Mouse (Mus musculus) intestine, embryonic 15.5 days (tissue): ENCODE data around the gene Palld. TPM values are rescaled to one million over a fixed set of nuclear protein-coding genes. Genes with fewer than 3 reads are reported as not detected.
A peak's percentile ranks its signal among the peaks of the same experiment; 100 is the strongest.

ENCODE experiments used
- ATAC-seq: fragments of 200-750 bp; cut with Nextera tagmentation; 2 replicates; pipeline ENCODE4 v1.8.0; 2017; ENCODE audit warnings: moderate TSS enrichment, moderate library complexity
- H3K27ac ChIP-seq: fragments of 300-500 bp; sonication (generic); 2 replicates; pipeline ENCODE4 v1.5.1; 2015; ENCODE audit warnings: mild to moderate bottlenecking, inconsistent platforms
- H3K27me3 ChIP-seq: fragments of 300-500 bp; sonication (generic); replicated peaks from 2 replicates; pipeline ENCODE4 v1.6.1; 2015; ENCODE audit warnings: inconsistent platforms
- H3K36me3 ChIP-seq: fragments of 300-500 bp; sonication (generic); 2 replicates; pipeline ENCODE4 v1.6.1; 2015; ENCODE audit warnings: inconsistent platforms
- H3K4me1 ChIP-seq: fragments of 300-500 bp; sonication (generic); replicated peaks from 2 replicates; pipeline ENCODE4 v1.6.1; 2015; ENCODE audit warnings: inconsistent platforms
- H3K4me2 ChIP-seq: fragments of 300-500 bp; sonication (generic); replicated peaks from 2 replicates; pipeline ENCODE4 v1.6.1; 2015; ENCODE audit warnings: mild to moderate bottlenecking, inconsistent platforms
- H3K4me3 ChIP-seq: fragments of 300-500 bp; sonication (generic); replicated peaks from 2 replicates; pipeline ENCODE4 v1.5.1; 2015; ENCODE audit warnings: inconsistent platforms
- H3K9ac ChIP-seq: fragments of 300-500 bp; sonication (generic); 2 replicates; pipeline ENCODE4 v1.6.1; 2015; ENCODE audit warnings: inconsistent platforms
- H3K9me3 ChIP-seq: fragments of 300-500 bp; sonication (generic); 2 replicates; pipeline ENCODE4 v1.6.1; 2016; ENCODE audit warnings: inconsistent platforms
- whole genome bisulfite sequencing: fragments of 180-500 bp; shearing (Covaris S2); methylation state at CpG from one replicate; pipeline ENCODE4 v1.1.7; 2015; 5-methylcytosine and 5-hydroxymethylcytosine counted together
- polyA plus RNA-seq: library from polyadenylated mRNA; unstranded; fragments of >200 nt; fragmentation: Nextera tagmentation; extraction: Ambion mirVana; gene quantifications from 2 replicates; pipeline ENCODE4 v1.2.1, GENCODE M21; 2015

Palld gene
- polyA plus RNA-seq, 1 experiment from 2014 or later = 81.9 TPM

DNA sequence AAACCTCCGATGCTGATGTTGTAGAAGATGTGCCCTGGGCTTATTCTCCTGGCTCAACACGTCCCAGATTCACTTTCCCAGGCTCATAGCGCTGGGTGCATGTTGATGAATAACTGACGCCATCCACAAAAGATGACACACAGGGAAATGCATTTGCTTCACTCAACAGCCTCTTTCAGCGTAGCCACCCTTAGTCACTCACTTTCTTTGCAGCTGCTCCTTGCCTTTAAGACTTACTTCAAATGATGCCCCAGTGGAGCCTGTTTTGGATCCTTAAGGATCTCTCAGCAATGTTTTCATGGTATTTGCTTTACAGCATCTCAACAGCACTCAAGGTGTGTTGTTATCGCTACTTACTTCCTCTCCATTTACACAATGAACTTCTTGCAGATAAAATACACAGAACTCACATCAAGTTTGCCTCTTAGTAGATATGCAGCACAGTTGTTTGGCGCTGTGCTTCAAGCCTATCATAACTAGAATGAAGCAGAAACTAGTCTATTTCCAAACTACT is 105.9 kb downstream of the Palld start:
- H3K27me3 ChIP-seq = no peaks in the 10 kb centered on the region
- no peak overlapping the region for H3K4me3 ChIP-seq
- H3K9me3 ChIP-seq = no peaks in the 10 kb centered on the region
- no peaks in the 10 kb centered on the region for H3K4me1 ChIP-seq
- H3K9ac ChIP-seq = no peak overlapping the region
- ATAC-seq = no peak
- WGBS = 84% methylated on average over 7 of the region's 7 CpGs
- no peaks in the 10 kb centered on the region for H3K36me3 ChIP-seq
- H3K27ac ChIP-seq = no peak overlapping the region
- no peak overlapping the region for H3K4me2 ChIP-seq

DNA sequence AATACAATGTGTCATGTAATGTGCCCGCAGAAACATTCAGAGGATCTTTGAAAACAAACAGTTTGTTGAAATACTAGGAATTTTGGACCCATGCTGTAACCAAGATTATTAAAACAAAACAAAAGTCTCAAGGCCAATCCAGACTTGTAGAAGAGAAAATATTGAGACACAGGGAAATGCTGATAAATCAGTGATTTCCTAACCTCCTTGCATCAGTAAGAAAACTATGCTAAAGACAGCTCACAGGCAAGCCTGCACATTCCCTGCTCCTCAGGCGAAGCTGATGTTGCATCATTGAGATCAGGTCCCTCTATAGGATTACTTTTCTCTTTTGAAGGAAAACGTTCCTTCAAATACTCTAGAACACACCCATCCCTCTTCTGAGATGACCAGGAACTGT is 112.5 kb downstream of the Palld start:
- H3K9me3 ChIP-seq = no peaks in the 10 kb centered on the region
- H3K4me3 ChIP-seq = no peak overlapping the region
- no peaks in the 10 kb centered on the region for H3K27me3 ChIP-seq
- no peaks in the 10 kb centered on the region for H3K36me3 ChIP-seq
- no peak overlapping the region for H3K27ac ChIP-seq
- ATAC-seq = no peak
- 80% methylated on average over 3 of the region's 3 CpGs for WGBS
- no peak overlapping the region for H3K9ac ChIP-seq
- H3K4me1 ChIP-seq = no peaks in the 10 kb centered on the region
- H3K4me2 ChIP-seq = no peak overlapping the region

DNA sequence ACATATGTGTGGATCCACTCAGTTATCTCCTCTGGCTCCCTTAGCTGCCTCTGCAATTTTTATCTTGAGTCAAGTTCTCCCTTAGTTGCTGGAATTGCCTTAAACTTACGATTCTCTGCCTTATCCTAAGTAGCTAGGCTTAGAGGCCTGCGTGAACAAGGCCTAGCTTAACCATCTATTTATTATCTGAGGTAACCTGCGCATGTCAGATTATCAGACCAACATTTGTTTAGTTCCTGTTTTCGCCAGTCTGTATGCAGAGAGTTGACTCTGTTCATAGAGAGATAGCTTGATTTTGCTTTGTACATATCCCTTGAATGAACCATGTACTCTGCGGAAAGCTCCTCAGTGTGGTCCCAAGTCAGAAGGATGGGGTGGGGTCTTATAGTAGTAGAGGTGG is 113.2 kb downstream of the Palld start:
- 91% methylated on average over 5 of the region's 5 CpGs for WGBS
- no peak overlapping the region for H3K27ac ChIP-seq
- no peak for ATAC-seq
- H3K36me3 ChIP-seq = no peaks in the 10 kb centered on the region
- no peaks in the 10 kb centered on the region for H3K4me1 ChIP-seq
- H3K4me3 ChIP-seq = no peak overlapping the region
- H3K9ac ChIP-seq = no peak overlapping the region
- no peak overlapping the region for H3K4me2 ChIP-seq
- H3K9me3 ChIP-seq = no peaks in the 10 kb centered on the region
- H3K27me3 ChIP-seq = no peaks in the 10 kb centered on the region

DNA sequence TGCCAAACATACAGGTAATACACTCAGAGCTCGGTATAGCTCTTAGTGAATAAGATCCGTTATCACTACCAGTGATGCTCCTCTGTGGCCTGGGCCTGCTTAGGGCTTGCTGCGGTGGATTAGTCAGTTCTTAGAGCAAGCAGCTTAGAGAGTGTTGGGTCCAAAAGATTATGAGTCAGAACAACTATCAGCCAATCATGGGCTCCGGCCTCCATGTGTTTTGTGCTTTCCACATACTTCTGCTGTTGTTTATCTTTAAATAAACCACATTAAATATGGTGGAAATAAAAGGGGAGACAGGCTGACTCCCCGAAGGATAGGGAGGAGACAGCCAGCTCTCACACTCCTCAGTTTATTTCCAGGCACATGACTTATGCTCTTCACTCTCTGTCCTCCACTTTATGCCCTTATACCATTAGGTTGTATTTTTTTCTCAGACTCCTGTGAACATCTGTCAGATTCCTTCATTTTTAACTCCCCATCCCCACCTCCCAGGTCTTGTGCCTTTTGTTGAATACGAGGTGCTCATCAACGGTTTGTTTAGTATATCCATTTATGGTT is 119.5 kb downstream of the Palld start:
- 77% methylated on average over 7 of the region's 7 CpGs for WGBS

DNA sequence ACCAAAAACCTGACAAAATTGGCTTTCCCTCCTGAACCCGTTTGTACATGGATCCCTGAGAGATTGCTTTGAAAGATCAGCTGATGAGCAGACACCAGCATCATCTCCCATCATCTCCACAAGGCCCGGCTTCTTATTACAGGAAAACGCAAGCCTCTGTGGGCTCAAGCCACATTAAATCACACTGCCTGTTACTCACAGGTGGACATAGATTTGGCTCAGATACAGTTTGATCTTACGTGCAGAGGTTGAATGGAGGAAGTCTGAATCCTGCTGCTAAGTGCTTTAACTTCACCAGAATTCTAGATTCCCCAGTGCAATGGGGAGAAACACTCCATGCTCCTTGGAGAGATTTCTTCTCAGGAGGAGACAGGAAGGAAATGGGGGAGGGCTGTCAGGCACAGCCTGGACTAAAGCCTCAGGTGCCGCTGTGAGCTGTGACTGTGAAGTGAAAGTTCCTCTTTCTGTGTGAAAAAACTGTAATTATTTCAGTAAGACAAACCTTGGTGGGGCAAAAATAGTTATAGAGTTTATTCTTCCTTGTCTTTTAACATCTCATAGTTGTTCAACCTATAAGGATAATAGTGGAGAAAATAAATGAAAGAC is 121.7 kb downstream of the Palld start:
- 66% methylated on average over 5 of the region's 5 CpGs for WGBS
- Histone ChIP-seq H3K36me3 (no peaks in the 10 kb centered on the region), H3K9ac (no peak overlapping the region), H3K9me3 (no peaks in the 10 kb centered on the region), H3K4me3 (no peak overlapping the region), H3K27ac (no peak overlapping the region), H3K4me2 (no peak overlapping the region), H3K4me1 (no peaks in the 10 kb centered on the region), H3K27me3 (no peaks in the 10 kb centered on the region)
- ATAC-seq = no peak

More for the DNA sequence above, 119.5 kb downstream of the Palld start:
- Histone ChIP-seq H3K27me3 (no peaks in the 10 kb centered on the region), H3K4me2 (no peak overlapping the region), H3K36me3 (no peaks in the 10 kb centered on the region), H3K9me3 (no peaks in the 10 kb centered on the region), H3K4me1 (no peaks in the 10 kb centered on the region), H3K27ac (no peak overlapping the region), H3K9ac (no peak overlapping the region), H3K4me3 (no peak overlapping the region)
- no peak for ATAC-seq

DNA sequence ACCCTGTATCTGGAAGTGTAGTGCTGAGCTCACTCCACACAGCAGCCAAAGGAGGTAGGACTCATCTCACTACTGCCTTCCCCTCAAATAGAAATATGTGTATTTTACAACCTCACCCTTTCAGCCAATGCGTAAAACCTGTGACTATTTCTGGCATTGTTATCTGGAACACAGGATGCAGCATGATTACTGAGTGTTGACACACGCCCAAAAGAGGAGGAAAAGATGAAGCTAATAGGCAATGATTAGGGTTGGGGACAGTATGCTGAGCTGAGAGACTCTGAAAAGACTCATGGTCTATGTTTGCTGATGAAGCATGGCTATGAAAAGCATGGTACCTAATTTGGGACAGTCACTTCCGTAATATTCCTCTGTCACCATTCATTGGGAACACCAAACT is 124.3 kb downstream of the Palld start:
- Histone ChIP-seq H3K27ac (no peak overlapping the region), H3K4me3 (no peak overlapping the region), H3K4me1 (no peaks in the 10 kb centered on the region), H3K4me2 (no peak overlapping the region), H3K9me3 (no peaks in the 10 kb centered on the region), H3K27me3 (no peaks in the 10 kb centered on the region), H3K36me3 (no peaks in the 10 kb centered on the region), H3K9ac (no peak overlapping the region)
- ATAC-seq = no peak
- 78% methylated on average over 3 of the region's 3 CpGs for WGBS

DNA sequence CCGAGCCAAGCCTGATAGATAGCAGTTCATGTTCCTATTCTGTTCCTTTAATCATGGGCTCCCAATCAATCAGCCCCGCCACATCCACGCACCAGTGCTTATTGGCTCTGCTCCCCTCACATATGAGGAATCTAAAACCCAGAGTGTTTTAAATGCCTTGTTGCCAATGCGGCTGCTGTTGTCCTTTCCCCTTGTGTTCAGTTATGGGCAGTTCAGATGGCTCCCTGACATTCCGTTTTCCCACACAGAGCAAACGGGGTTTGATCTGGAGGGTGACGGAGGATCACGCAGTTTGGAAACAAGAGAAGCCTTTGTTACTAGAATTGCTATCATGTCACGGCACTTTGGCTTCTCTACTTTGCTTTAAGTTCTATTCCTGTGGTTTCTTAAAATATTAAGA is 125.9 kb downstream of the Palld start:
- Histone ChIP-seq H3K27ac (no peak overlapping the region), H3K4me1 (no peaks in the 10 kb centered on the region), H3K36me3 (no peaks in the 10 kb centered on the region), H3K4me2 (no peak overlapping the region), H3K9me3 (no peaks in the 10 kb centered on the region), H3K9ac (no peak overlapping the region), H3K27me3 (no peaks in the 10 kb centered on the region), H3K4me3 (no peak overlapping the region)
- ATAC-seq = no peak
- WGBS = 65% methylated on average over 9 of the region's 9 CpGs

DNA sequence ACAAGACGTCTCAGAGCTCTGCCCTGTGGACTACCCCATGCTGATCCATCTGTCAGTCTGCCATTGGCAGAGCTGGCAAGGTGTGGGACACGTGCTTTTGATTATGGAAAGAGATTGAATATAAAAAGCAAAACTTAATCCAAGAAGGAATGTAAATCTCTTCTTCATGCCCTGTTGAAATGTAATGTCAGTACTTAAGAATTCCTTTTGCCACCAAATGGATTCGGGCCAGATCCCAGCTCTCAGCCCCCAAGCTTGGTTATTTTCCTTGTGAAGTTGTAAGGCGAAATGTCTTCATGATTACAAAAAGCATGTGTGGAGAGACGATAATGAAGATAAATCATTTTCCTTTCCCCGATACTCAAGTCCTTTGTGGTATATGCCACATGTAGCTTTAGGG is 126.6 kb downstream of the Palld start:
- no peaks in the 10 kb centered on the region for H3K9me3 ChIP-seq
- no peak overlapping the region for H3K9ac ChIP-seq
- no peaks in the 10 kb centered on the region for H3K4me1 ChIP-seq
- H3K4me3 ChIP-seq = no peak overlapping the region
- no peak for ATAC-seq
- no peak overlapping the region for H3K27ac ChIP-seq
- no peaks in the 10 kb centered on the region for H3K27me3 ChIP-seq
- no peak overlapping the region for H3K4me2 ChIP-seq
- no peaks in the 10 kb centered on the region for H3K36me3 ChIP-seq
- 66% methylated on average over 6 of the region's 6 CpGs for WGBS

DNA sequence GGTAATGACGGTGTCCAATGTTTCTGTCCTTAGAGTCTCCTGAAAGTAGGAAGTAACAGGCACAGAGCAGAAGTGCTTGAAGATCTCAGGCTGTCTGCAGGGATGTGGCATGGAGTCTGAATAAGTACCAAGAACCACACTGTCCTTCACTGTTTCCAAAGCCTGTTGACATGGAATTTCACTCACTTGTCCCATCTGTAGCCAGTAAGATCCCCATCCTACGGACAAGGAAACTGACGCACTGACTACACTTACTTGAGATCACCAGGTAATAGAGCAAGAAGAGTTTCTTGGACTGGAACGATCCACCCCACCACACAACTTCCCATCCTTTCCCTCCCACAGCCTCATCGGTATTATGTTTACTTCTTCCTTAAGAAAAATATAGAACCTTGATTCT is 128.3 kb downstream of the Palld start:
- ATAC-seq = no peak
- no peaks in the 10 kb centered on the region for H3K9me3 ChIP-seq
- no peaks in the 10 kb centered on the region for H3K27me3 ChIP-seq
- no peak overlapping the region for H3K27ac ChIP-seq
- WGBS = 83% methylated on average over 5 of the region's 5 CpGs
- H3K4me3 ChIP-seq = no peak overlapping the region
- H3K9ac ChIP-seq = no peak overlapping the region
- no peak overlapping the region for H3K4me2 ChIP-seq
- no peaks in the 10 kb centered on the region for H3K4me1 ChIP-seq
- H3K36me3 ChIP-seq = no peaks in the 10 kb centered on the region

DNA sequence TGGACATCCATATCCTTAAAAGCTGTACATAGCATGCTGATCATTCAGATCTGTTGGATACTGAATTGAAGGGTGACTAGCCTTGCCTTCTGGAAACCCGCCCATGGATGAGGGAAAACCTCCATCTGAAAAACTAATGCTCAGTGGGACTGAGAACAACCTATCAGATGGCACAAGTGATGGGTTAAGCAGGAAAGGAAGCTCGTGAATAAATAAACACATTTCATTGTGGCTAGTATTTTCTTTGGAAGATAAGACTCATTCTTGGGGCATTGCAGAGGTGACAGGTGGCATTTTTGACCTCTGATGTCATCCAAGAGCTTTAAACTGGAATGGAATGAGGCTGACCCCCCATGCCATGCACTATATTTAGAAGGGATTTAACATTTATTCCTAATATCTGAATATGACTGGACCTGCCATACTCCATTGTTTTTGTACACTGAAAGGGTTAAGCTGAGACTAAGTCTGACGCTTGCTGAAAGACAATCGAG is 128.8 kb downstream of the Palld start:
- WGBS = 50% methylated on average over 4 of the region's 4 CpGs
- Histone ChIP-seq H3K27me3 (no peaks in the 10 kb centered on the region), H3K4me1 (no peaks in the 10 kb centered on the region), H3K4me3 (no peak overlapping the region), H3K4me2 (no peak overlapping the region), H3K36me3 (no peaks in the 10 kb centered on the region), H3K27ac (no peak overlapping the region), H3K9ac (no peak overlapping the region), H3K9me3 (no peaks in the 10 kb centered on the region)
- ATAC-seq = no peak

DNA sequence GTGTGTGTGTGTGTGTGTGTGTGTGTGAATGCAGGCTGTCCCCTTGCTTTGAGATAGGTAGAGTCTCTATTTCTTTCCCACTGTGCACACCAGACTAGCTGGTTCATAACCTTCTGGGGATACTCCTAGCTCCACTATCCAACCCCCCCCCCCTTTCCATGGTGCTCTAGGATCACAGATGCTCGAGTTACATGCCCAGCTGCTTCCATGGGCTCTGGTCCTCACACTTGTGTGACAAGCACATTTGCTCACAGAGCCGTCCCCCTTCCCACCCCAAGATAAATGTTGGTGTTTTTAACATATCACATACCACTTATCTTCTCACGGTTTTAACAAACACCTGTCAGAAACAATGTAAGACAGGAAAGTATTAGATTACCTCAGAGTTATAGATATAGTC is 131.2 kb downstream of the Palld start:
- H3K36me3 ChIP-seq = no peaks in the 10 kb centered on the region
- WGBS = 51% methylated on average over 3 of the region's 3 CpGs
- no peak overlapping the region for H3K4me2 ChIP-seq
- no peaks in the 10 kb centered on the region for H3K4me1 ChIP-seq
- no peaks in the 10 kb centered on the region for H3K9me3 ChIP-seq
- no peak overlapping the region for H3K4me3 ChIP-seq
- H3K27me3 ChIP-seq = no peaks in the 10 kb centered on the region
- H3K27ac ChIP-seq = no peak overlapping the region
- H3K9ac ChIP-seq = no peak overlapping the region
- no peak for ATAC-seq

DNA sequence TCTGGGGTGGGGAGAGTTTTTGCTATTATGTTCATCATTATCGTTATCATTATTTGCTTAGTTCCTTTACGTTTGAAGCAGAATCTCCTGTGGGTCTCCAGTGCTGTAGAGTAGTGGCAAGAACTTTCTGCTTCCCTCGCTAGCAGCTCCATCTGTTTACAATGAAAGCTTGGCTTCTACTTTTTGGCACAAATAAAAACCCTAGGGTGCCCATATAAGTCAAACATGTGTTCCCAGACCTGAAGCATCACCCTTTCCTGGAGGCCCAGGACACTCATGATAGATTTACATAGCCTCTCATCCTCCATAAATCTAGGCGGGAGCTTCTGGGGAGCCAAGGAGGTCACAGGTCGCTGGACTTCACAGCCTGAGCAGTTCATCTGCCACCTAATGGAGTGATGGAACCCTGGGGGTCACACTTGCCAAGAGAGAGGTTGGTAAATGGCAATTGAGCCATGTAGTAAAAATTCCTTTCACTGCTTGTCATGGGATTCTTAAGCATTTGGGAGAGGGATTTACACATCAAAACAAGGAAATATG is 133.1 kb downstream of the Palld start:
- H3K4me1 ChIP-seq = no peaks in the 10 kb centered on the region

DNA sequence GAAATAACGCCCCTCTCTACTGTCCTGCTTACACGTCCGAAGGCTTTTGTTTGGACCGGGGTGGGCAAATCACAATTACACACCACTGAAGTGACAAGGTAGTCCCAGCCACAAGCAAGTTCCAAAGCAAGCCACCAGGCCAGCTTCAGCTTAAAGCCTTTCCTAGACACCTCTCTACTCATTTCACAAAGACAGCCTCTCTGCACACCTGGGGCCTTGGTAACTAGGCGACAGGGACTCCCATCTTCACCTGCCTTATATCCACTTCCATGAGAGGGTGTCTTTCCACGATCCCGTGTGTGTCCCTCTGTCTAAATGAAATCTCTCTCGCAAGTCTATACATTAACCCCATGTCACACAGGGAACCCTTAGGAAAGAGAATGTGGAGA is 142.3 kb downstream of the Palld start:
- no peak; the same call in none of the 2 replicates for ATAC-seq
- no peaks in the 10 kb centered on the region for H3K27me3 ChIP-seq
- 16% methylated on average over 8 of the region's 8 CpGs for WGBS
- peak overlapping the region; percentile 60 for H3K4me3 ChIP-seq
- H3K9me3 ChIP-seq = no peaks in the 10 kb centered on the region
- H3K27ac ChIP-seq = no peak overlapping the region
- 0 out of 2 replicates have a peak, but pooled peaks cover 11% of the 10 kb centered on the region for H3K4me1 ChIP-seq
- peak overlapping the region; percentile 65 for H3K9ac ChIP-seq
- H3K4me2 ChIP-seq = peak overlapping the region; percentile 96
- no peaks in the 10 kb centered on the region for H3K36me3 ChIP-seq

More for the DNA sequence above, 133.1 kb downstream of the Palld start:
- Histone ChIP-seq H3K36me3 (no peaks in the 10 kb centered on the region), H3K27me3 (no peaks in the 10 kb centered on the region), H3K27ac (no peak overlapping the region), H3K9ac (no peak overlapping the region), H3K9me3 (no peaks in the 10 kb centered on the region), H3K4me2 (no peak overlapping the region), H3K4me3 (no peak overlapping the region)
- ATAC-seq = no peak
- WGBS = 52% methylated on average over 5 of the region's 5 CpGs
